Mouse (Mus musculus) erythroblast, embryonic 14.5 days (primary cell): Measurements from ENCODE around the gene Cox7a2. TPM values are rescaled to one million over a fixed set of nuclear protein-coding genes. Genes with fewer than 3 reads are reported as not detected.

Experiments
- H3K27me3 ChIP-seq: 2 replicates; pipeline ENCODE4 v1.6.1; 2012; ENCODE audit warnings: inconsistent platforms; ENCODE audit not compliant: control insufficient read depth
- H3K36me3 ChIP-seq: 2 replicates; pipeline ENCODE4 v1.6.1; 2012; ENCODE audit warnings: mild to moderate bottlenecking, inconsistent platforms; ENCODE audit not compliant: control insufficient read depth
- H3K4me1 ChIP-seq: 2 replicates; pipeline ENCODE4 v1.6.1; 2012; ENCODE audit warnings: inconsistent platforms; ENCODE audit not compliant: control insufficient read depth
- H3K4me3 ChIP-seq: replicated peaks from 2 replicates; pipeline ENCODE3; 2012; ENCODE audit warnings: moderate library complexity, mild to moderate bottlenecking, inconsistent platforms
- H3K9me3 ChIP-seq: 2 replicates; pipeline ENCODE4 v1.6.1; 2012; ENCODE audit warnings: low read length, inconsistent platforms, mixed read lengths; ENCODE audit not compliant: control insufficient read depth
- GATA1 ChIP-seq: IDR thresholded peaks from 2 replicates; pipeline ENCODE4 v1.6.1; 2012; ENCODE audit warnings: low read length, inconsistent platforms, mixed read lengths
- TAL1 ChIP-seq: IDR thresholded peaks from 3 replicates; pipeline ENCODE4 v1.6.1; 2012; ENCODE audit warnings: low read length, inconsistent platforms, mixed read lengths
- polyA plus RNA-seq: library from polyadenylated mRNA; stranded (reverse); fragments of >175 nt; gene quantifications from 2 replicates; pipeline ENCODE4 v1.2.3, GENCODE M21; 2012

Gene Cox7a2
- polyA plus RNA-seq, 1 experiment = 7.4 TPM

- Histone ChIP-seq H3K4me1 (no peaks in the 10 kb centered on the region), H3K9me3 (no peaks in the 10 kb centered on the region), H3K27me3 (no peaks in the 10 kb centered on the region), H3K4me3 (no peak overlapping the region), H3K36me3 (peaks cover 34% of the 10 kb centered on the region)
- no peak for TF ChIP-seq TAL1
- TF ChIP-seq GATA1 = no peak
These were observed 9.0 kb downstream of the Cox7a2 start for GRCm38 (mm10) chr9:79750709-79751108.

- Histone ChIP-seq H3K27me3 (no peaks in the 10 kb centered on the region), H3K4me1 (no peaks in the 10 kb centered on the region)
- TF ChIP-seq TAL1 (no peak), GATA1 (no peak)
These were observed 14.6 kb downstream of the Cox7a2 start for GRCm38 (mm10) chr9:79745036-79745435.

GRCm38 (mm10) chr9:79735608-79736007 lies 24.1 kb downstream of the Cox7a2 start:
- TF ChIP-seq GATA1 (no peak), TAL1 (no peak)
- no peaks in the 10 kb centered on the region for H3K36me3 ChIP-seq
- H3K4me1 ChIP-seq = no peaks in the 10 kb centered on the region
- H3K9me3 ChIP-seq = no peaks in the 10 kb centered on the region
- no peak overlapping the region for H3K4me3 ChIP-seq
- no peaks in the 10 kb centered on the region for H3K27me3 ChIP-seq

More at GRCm38 (mm10) chr9:79745036-79745435, 14.6 kb downstream of the Cox7a2 start:
- H3K4me3 ChIP-seq = no peak overlapping the region
- no peaks in the 10 kb centered on the region; the same call in 1 of the 2 replicates for H3K9me3 ChIP-seq
- H3K36me3 ChIP-seq = no peaks in the 10 kb centered on the region

GRCm38 (mm10) chr9:79730301-79730700 lies 29.4 kb downstream of the Cox7a2 start:
- Histone ChIP-seq H3K4me3 (no peak overlapping the region), H3K27me3 (no peaks in the 10 kb centered on the region), H3K36me3 (no peaks in the 10 kb centered on the region), H3K9me3 (no peaks in the 10 kb centered on the region), H3K4me1 (no peaks in the 10 kb centered on the region)
- TF ChIP-seq GATA1 (no peak), TAL1 (no peak)

GRCm38 (mm10) chr9:79723090-79723489 lies 36.6 kb downstream of the Cox7a2 start:
- Histone ChIP-seq H3K36me3 (no peaks in the 10 kb centered on the region), H3K4me3 (no peak overlapping the region), H3K4me1 (no peaks in the 10 kb centered on the region), H3K9me3 (no peaks in the 10 kb centered on the region), H3K27me3 (peaks cover 40% of the 10 kb centered on the region)
- TF ChIP-seq GATA1 = no peak

GRCm38 (mm10) chr9:79721056-79721455 lies 38.6 kb downstream of the Cox7a2 start:
- H3K36me3 ChIP-seq = no peaks in the 10 kb centered on the region
- peaks cover 52% of the 10 kb centered on the region for H3K27me3 ChIP-seq
- H3K4me1 ChIP-seq = no peaks in the 10 kb centered on the region
- H3K4me3 ChIP-seq = no peak overlapping the region
- no peaks in the 10 kb centered on the region for H3K9me3 ChIP-seq
- TF ChIP-seq GATA1 (no peak), TAL1 (no peak)

GRCm38 (mm10) chr9:79720143-79720542 lies 39.5 kb downstream of the Cox7a2 start:
- Histone ChIP-seq H3K36me3 (no peaks in the 10 kb centered on the region), H3K4me1 (no peaks in the 10 kb centered on the region), H3K4me3 (no peak overlapping the region), H3K27me3 (peaks cover 52% of the 10 kb centered on the region), H3K9me3 (no peaks in the 10 kb centered on the region)
- TF ChIP-seq GATA1 = no peak
- no peak for TF ChIP-seq TAL1

- no peak for TF ChIP-seq GATA1
- TF ChIP-seq TAL1 = no peak
- no peaks in the 10 kb centered on the region for H3K9me3 ChIP-seq
- no peaks in the 10 kb centered on the region for H3K36me3 ChIP-seq
- H3K4me1 ChIP-seq = no peaks in the 10 kb centered on the region
- H3K27me3 ChIP-seq = peaks cover 56% of the 10 kb centered on the region
- no peak overlapping the region for H3K4me3 ChIP-seq
These were observed 40.2 kb downstream of the Cox7a2 start for GRCm38 (mm10) chr9:79719451-79719850.

- H3K4me1 ChIP-seq = no peaks in the 10 kb centered on the region
These were observed 41.0 kb downstream of the Cox7a2 start, which contains the start of gene Col12a1 for GRCm38 (mm10) chr9:79718481-79719370. TSS of gene Col12a1 (minus strand) at chr9:79718831.

More at GRCm38 (mm10) chr9:79718481-79719370, 41.0 kb downstream of the Cox7a2 start, which contains the start of gene Col12a1:
- Histone ChIP-seq H3K27me3 (peaks cover 57% of the 10 kb centered on the region), H3K36me3 (no peaks in the 10 kb centered on the region), H3K4me3 (no peak within 1 kb of the TSS), H3K9me3 (no peaks in the 10 kb centered on the region)
- no peak for TF ChIP-seq TAL1
- no peak for TF ChIP-seq GATA1
